Mouse (Mus musculus) liver, postnatal 0 days (tissue): ENCODE measurements around the gene 5830473C10Rik.

Source experiments
- CTCF ChIP-seq: sonication (generic); IDR thresholded peaks from 2 replicates; pipeline ENCODE4 v1.5.1; 2016; ENCODE audit warnings: antibody characterized with exemption, low read depth
- EP300 ChIP-seq: IDR thresholded peaks from 2 replicates; pipeline ENCODE4 v1.6.1; 2016; ENCODE audit warnings: antibody characterized with exemption, low read depth, mild to moderate bottlenecking

- TF ChIP-seq EP300: no peak
- TF ChIP-seq CTCF: peak; percentile 94
Measured at GRCm38 (mm10) chr5:90588708-90589595, 28.0 kb downstream of the 5830473C10Rik start.
